Mouse (Mus musculus) midbrain, embryonic 10.5 days (tissue): ENCODE results near the gene Tmem268. TPM values are rescaled to one million over a fixed set of nuclear protein-coding genes. Genes with fewer than 3 reads are reported as not detected.

Experiments
- DNase-seq: peaks from one replicate; pipeline ENCODE4 v3.0.0-alpha.2; 2017; ENCODE audit warnings: low spot score
- H3K27ac ChIP-seq: fragments of 300-500 bp; sonication (generic); replicated peaks from 2 replicates; pipeline ENCODE4 v1.5.1; 2016; ENCODE audit warnings: mild to moderate bottlenecking
- H3K27me3 ChIP-seq: fragments of 300-500 bp; sonication (generic); 2 replicates; pipeline ENCODE4 v1.6.1; 2016; ENCODE audit warnings: low read depth, mild to moderate bottlenecking; ENCODE audit not compliant: poor library complexity, severe bottlenecking
- H3K36me3 ChIP-seq: fragments of 300-500 bp; sonication (generic); 2 replicates; pipeline ENCODE4 v1.6.1; 2016; ENCODE audit warnings: mild to moderate bottlenecking, moderate library complexity
- H3K4me1 ChIP-seq: fragments of 300-500 bp; sonication (generic); 2 replicates; pipeline ENCODE4 v1.6.1; 2016
- H3K4me3 ChIP-seq: fragments of 300-500 bp; sonication (generic); 2 replicates; pipeline ENCODE4 v1.5.1; 2016; ENCODE audit warnings: mild to moderate bottlenecking, moderate library complexity
- H3K9me3 ChIP-seq: fragments of 300-500 bp; sonication (generic); replicated peaks from 2 replicates; pipeline ENCODE4 v1.6.1; 2016; ENCODE audit warnings: mild to moderate bottlenecking
- WGBS: fragments of 180-500 bp; shearing (Covaris S2); methylation state at CpG from one replicate; pipeline ENCODE4 v1.1.7; 2016; 5-methylcytosine and 5-hydroxymethylcytosine counted together
- polyA plus RNA-seq: library from polyadenylated mRNA; unstranded; fragments of >200 nt; fragmentation: Nextera tagmentation; extraction: Ambion mirVana; gene quantifications from 2 replicates; pipeline ENCODE4 v1.2.1, GENCODE M21; 2016

Tmem268 gene
- polyA plus RNA-seq, 1 experiment from 2014 or later = 10.0 TPM

DNA sequence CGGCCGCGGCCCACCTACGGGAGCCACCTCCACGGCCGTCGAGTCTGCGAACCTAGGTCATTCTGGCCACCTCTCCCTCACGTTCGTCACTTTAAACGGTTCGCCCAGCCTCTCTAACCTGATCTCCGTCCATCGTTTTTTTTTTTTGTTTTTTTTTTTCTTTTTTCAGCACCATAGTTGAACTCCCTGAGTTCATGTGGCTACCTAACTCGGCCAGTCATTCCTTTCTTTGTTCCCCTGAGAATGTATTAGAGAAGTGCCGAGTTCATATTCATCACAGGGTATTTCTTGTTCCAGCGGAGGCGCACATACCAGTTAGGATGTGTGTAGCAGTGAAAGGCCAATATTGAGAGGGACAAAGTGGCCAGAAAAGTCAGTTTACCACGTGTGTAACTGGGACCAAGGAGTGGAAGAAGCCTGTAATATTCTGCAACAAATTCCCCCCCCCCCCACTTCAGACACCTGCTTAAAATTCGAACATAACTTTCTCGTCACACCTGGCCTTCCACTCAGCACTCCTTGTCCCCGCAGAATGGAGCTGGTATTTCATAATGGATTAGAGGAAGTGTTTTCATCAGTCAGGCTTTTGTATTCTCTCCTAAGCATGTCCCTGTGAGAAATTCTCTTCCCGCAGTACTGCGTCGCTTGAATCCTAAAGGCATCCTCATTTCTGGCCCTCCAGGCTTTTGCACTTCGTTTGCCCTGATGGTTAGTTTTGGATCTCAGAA is 13.2 kb upstream of the Tmem268 start:
- WGBS = 24% methylated on average over 26 of the region's 26 CpGs

DNA sequence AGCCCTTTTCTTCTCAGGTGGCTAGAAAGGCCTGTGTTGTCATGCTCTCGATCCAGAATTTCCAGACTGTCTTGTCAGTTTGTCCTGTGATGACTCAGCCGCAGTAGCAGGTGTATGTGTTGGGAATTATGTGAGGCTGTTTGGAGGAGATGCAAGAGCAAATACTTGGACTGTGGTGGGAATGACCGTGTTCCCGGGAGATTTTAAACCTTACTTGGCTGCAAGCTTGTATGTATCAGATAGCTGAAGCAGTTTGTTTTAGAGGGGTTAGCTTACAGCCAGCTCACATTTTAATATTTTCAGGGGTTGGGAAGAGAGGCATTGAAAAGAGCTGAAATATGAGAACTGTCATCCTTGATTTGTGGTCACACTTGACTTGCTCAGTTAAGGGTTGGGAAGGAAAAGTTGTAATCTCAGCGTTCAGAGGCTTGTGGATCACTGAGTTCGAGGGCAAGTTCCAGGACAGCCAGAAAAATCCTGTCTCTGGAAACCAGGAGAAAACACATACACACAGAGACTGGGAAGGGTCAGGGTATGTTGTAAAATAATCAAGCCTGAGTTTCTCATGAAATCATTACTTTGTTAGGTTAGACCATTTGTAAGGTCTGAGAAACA is 12.0 kb upstream of the Tmem268 start:
- Histone ChIP-seq H3K27ac (no peak overlapping the region), H3K4me1 (peaks cover 33% of the 10 kb centered on the region), H3K9me3 (no peaks in the 10 kb centered on the region), H3K4me3 (peak overlapping the region; percentile 91; the same call in 1 of the 2 replicates), H3K27me3 (no peaks in the 10 kb centered on the region), H3K36me3 (peaks cover 36% of the 10 kb centered on the region)
- DNase-seq = no peak
- WGBS = 86% methylated on average over 6 of the region's 6 CpGs

More for the DNA sequence above, 13.2 kb upstream of the Tmem268 start:
- Histone ChIP-seq H3K4me3 (peak overlapping the region; percentile 91), H3K9me3 (no peaks in the 10 kb centered on the region), H3K4me1 (peaks cover 33% of the 10 kb centered on the region), H3K36me3 (peaks cover 25% of the 10 kb centered on the region), H3K27ac (peak overlapping the region; percentile 96), H3K27me3 (no peaks in the 10 kb centered on the region)
- DNase-seq = no peak

GRCm38 (mm10) chr4:63547799-63548198 is 10.8 kb upstream of the Tmem268 start:
- DNase-seq = no peak
- WGBS = 100% methylated on average over 1 of the region's 1 CpGs
- Histone ChIP-seq H3K27ac (no peak overlapping the region), H3K27me3 (no peaks in the 10 kb centered on the region), H3K36me3 (peaks cover 49% of the 10 kb centered on the region), H3K4me3 (no peak overlapping the region), H3K9me3 (no peaks in the 10 kb centered on the region), H3K4me1 (peaks cover 33% of the 10 kb centered on the region)

GRCm38 (mm10) chr4:63548491-63548890 is 10.1 kb upstream of the Tmem268 start:
- no peaks in the 10 kb centered on the region for H3K27me3 ChIP-seq
- H3K9me3 ChIP-seq = no peaks in the 10 kb centered on the region
- DNase-seq = no peak
- H3K4me1 ChIP-seq = peaks cover 40% of the 10 kb centered on the region
- peaks cover 54% of the 10 kb centered on the region for H3K36me3 ChIP-seq
- H3K4me3 ChIP-seq = no peak overlapping the region
- no peak overlapping the region for H3K27ac ChIP-seq
- WGBS = 86% methylated on average over 3 of the region's 3 CpGs

DNA sequence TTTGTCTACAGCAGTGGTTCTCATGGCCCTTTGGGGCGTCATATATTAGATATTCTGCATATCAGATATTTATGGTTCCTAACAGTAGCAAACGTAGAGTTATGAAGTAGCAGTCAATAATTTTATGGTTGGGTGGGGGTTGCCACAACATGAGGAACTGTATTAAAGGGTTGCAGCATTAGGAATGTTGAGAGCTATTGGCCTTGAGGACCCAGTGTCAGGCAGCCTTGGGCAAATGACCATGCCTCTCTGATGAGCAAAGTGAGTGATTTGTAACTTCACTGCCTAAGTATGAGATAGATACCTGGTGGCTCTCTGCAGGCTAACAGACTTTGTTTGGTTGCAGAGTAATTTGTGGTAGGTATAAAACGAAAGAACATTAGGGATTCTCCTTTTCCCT is 7.7 kb upstream of the Tmem268 start:
- Histone ChIP-seq H3K27me3 (no peaks in the 10 kb centered on the region), H3K27ac (no peak overlapping the region), H3K9me3 (no peaks in the 10 kb centered on the region), H3K4me3 (no peak overlapping the region), H3K36me3 (peaks cover 59% of the 10 kb centered on the region), H3K4me1 (peaks cover 46% of the 10 kb centered on the region)
- 87% methylated on average over 3 of the region's 3 CpGs for WGBS
- DNase-seq = no peak

DNA sequence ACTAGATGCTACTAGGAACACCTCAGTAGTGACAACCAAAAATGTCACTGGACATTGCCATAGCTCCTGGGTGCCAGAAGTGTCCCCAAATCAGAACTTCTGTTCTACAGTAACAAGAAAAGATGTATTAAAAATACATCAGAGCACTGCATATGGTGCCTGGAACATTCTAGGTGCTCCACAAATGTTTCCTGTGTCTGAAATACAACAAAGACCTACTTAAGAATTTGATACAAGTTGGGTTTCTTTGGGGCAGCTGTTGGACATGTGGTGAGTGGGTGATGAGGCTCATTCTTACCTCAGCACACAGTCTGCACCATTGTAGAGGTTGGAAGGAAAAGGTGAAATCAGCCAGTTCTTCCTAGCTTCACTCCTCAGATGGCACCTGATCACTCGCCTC is 5.7 kb upstream of the Tmem268 start:
- Histone ChIP-seq H3K27ac (no peak overlapping the region), H3K27me3 (peaks cover 3% of the 10 kb centered on the region; the same call in 1 of the 2 replicates), H3K36me3 (peaks cover 58% of the 10 kb centered on the region), H3K4me3 (no peak overlapping the region), H3K9me3 (no peaks in the 10 kb centered on the region), H3K4me1 (peaks cover 48% of the 10 kb centered on the region)
- no peak for DNase-seq
- 87% methylated on average over 1 of the region's 1 CpGs for WGBS

DNA sequence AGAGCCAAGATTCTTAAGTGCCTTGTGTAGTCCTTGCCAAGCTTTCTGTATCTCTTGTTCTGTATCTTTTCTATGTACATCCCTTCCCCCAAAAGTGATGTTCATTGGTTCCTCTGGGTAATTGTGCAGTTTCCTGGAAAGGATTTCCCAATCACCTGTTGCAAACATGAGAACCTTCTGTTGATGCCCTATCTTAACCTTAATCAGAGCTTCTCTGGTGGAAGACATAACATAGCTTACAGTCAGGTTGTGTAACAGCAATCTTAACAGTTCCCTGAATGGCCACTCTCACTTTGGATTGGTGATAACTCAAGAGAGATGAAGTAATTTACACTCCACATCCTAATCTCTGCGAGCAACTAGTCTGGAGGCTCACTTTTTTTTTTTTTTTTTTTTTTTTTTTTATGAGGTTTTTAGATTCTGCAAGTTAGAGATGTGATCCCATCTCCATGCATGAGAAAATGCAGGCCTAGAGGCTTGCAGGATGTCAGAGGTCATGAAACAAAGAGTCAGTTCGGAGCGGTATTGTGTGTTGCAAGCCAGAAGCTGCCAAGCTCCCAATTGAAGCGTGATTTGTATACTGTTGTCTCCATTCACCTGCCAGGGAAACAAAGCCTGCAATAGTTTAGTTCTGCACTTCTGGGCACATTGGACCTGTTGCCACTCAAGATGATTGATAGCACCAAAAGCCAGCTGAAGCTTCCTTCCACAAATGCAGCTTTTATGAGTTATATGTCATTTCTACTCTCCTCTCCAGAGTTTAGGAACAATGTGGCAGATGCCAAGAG is 4.6 kb upstream of the Tmem268 start:
- no peaks in the 10 kb centered on the region for H3K9me3 ChIP-seq
- peaks cover 47% of the 10 kb centered on the region for H3K36me3 ChIP-seq
- H3K27me3 ChIP-seq = peaks cover 3% of the 10 kb centered on the region; the same call in 1 of the 2 replicates
- DNase-seq = no peak
- H3K4me1 ChIP-seq = peaks cover 59% of the 10 kb centered on the region
- H3K27ac ChIP-seq = peak overlapping the region; percentile 58; the same call in 1 of the 2 replicates
- no peak overlapping the region for H3K4me3 ChIP-seq
- 46% methylated on average over 4 of the region's 4 CpGs for WGBS

- H3K4me3 ChIP-seq = no peak overlapping the region
- H3K4me1 ChIP-seq = peaks cover 65% of the 10 kb centered on the region
- 0 out of 2 replicates have a peak overlapping the region, but pooled peaks have one; percentile 50 for H3K27ac ChIP-seq
- no peaks in the 10 kb centered on the region for H3K9me3 ChIP-seq
- no peak for DNase-seq
- H3K36me3 ChIP-seq = peaks cover 41% of the 10 kb centered on the region
- WGBS = 51% methylated on average over 3 of the region's 3 CpGs
- peaks cover 3% of the 10 kb centered on the region; the same call in 1 of the 2 replicates for H3K27me3 ChIP-seq
Measured at GRCm38 (mm10) chr4:63554616-63555015, 4.0 kb upstream of the Tmem268 start.

- DNase-seq = no peak
- Histone ChIP-seq H3K36me3 (peaks cover 36% of the 10 kb centered on the region), H3K27me3 (peaks cover 3% of the 10 kb centered on the region; the same call in 1 of the 2 replicates), H3K4me3 (no peak overlapping the region), H3K27ac (peak overlapping the region; percentile 50; the same call in 1 of the 2 replicates), H3K4me1 (peaks cover 70% of the 10 kb centered on the region), H3K9me3 (no peaks in the 10 kb centered on the region)
- WGBS = 93% methylated on average over 2 of the region's 2 CpGs
Measured at GRCm38 (mm10) chr4:63555111-63555510, 3.5 kb upstream of the Tmem268 start.

DNA sequence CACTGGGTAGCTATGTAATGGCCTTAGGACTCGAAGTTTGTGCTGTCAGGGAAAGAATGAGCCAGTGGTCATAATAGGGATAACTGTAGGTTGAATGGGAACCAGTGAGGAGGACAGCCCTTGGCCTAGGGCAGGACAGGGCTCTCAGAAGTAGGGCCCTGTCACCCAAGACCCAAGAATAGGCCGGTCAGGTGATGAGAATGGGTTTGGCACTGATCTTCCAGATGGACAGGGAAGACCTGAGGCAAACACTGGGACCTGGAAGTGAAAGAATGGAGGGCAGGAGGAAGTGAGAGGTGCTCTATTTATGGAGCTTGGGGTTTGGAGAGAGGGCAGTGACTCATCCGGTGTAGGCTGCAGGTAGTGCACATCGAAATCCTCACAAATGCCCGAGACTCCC is 1.9 kb upstream of the Tmem268 start:
- 68% methylated on average over 5 of the region's 5 CpGs for WGBS
- Histone ChIP-seq H3K4me1 (peaks cover 86% of the 10 kb centered on the region), H3K27ac (peak overlapping the region; percentile 10; the same call in 1 of the 2 replicates), H3K36me3 (peaks cover 22% of the 10 kb centered on the region), H3K27me3 (peaks cover 7% of the 10 kb centered on the region; the same call in 1 of the 2 replicates), H3K4me3 (no peak overlapping the region), H3K9me3 (no peaks in the 10 kb centered on the region)
- no peak for DNase-seq

DNA sequence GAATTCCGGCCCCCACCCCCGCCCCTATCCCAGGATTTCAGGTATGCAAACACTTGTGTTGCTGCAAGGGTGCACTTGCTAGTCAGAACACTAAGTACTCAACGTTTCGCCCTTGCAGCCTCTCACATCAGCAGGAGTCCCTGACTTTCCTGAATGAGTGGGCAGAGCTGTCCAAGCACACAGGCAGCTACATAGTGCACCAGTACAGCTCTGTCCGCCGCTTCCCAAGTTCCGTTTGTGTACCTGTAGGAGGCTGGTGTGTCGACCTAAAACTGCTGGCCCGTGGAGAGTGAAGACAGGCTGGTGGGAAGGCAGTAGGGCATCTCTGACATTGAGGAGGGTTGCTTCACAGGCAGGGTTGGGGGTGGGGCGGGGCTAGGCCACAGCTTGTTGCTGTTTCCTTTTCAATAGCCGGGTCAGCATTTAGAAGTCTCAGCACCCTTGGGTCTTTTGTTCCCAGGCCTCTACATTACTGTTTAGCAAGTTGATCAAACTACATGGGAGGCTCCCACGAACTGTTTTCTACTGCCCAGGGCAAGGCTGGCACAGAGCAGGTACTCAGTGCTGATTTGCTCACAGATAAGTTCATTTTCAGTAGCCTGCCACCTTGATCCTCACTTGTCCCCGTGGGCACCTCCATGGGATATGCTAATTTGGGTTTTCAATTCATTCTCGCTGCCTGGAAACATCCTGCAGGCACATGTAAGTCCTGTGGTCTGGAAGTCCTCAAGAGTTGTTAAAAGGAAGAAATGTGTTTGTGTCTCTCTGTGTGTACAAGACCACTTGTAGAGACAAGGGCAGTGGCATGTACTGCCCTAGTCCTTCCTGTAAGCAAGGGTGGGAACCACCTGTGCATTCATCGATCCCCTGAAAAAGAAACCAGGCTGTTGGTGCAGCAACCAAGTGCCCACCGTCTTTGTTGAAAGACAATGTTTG is 1.2 kb upstream of the Tmem268 start:
- Histone ChIP-seq H3K27me3 (peaks cover 7% of the 10 kb centered on the region; the same call in 1 of the 2 replicates), H3K4me3 (peak overlapping the region; percentile 72), H3K4me1 (peaks cover 86% of the 10 kb centered on the region), H3K36me3 (peaks cover 15% of the 10 kb centered on the region), H3K9me3 (no peaks in the 10 kb centered on the region), H3K27ac (peak overlapping the region; percentile 95)
- WGBS = 21% methylated on average over 16 of the region's 16 CpGs
- no peak for DNase-seq
